Mouse (Mus musculus) cortical plate, adult 2 months (tissue): ENCODE results near the gene Calm4.

Experiments
- CTCF ChIP-seq: fragments of 200-500 bp; IDR thresholded peaks from 2 replicates; pipeline ENCODE4 v1.5.1; 2011; ENCODE audit warnings: mild to moderate bottlenecking, control low read depth, low read length; ENCODE audit not compliant: insufficient read depth; ENCODE audit errors: extremely low read depth
- POLR2A ChIP-seq: fragments of 200-500 bp; IDR thresholded peaks from 2 replicates; pipeline ENCODE4 v1.6.1; 2011; ENCODE audit warnings: mild to moderate bottlenecking, low read length, control low read depth; ENCODE audit not compliant: insufficient read depth; ENCODE audit errors: extremely low read depth

- no peak for TF ChIP-seq CTCF
- TF ChIP-seq POLR2A = no peak
Observed at GRCm38 (mm10) chr13:3861251-3861650, 23.7 kb downstream of the Calm4 start.
